Mouse (Mus musculus) left cerebral cortex, adult 11 months (tissue): Measurements from ENCODE around the gene Taf6l.

Experiments
- DNase-seq: peaks from one replicate; pipeline ENCODE4 v3.0.0; 2022; ENCODE audit warnings: low spot score

Gene Taf6l

DNA sequence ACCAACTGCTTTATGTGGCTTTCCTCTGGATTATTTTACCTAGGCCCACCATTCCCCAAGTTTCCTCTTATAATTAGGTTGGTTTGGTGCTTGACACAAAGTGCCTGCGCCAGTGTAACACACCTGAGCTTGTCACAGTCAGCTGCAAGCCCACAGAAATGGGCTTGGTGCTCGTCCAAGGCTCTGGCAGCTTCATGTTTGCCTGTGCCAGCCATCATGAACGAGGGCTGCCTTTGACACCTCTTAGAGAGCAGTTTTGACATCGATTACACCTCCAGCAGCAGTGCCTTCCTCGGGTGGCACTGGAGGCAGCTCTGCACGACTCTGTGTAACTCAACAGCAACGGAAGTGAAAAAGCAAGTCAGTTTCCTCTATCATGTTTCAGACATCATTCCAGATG is 4.0 kb upstream of the Taf6l start:
- DNase-seq: no peak

GRCm38 (mm10) chr19:8789171-8789570 is 3.0 kb upstream of the Taf6l start:
- DNase-seq: no peak

- no peak for DNase-seq
These were observed 2.3 kb upstream of the Taf6l start for GRCm38 (mm10) chr19:8788521-8788920.

GRCm38 (mm10) chr19:8774951-8775421 is 11.2 kb downstream of the Taf6l start:
- DNase-seq: no peak

GRCm38 (mm10) chr19:8774086-8774835 is 12.0 kb downstream of the Taf6l start, which contains the start of gene Tmem179b:
Gene Tmem179b, minus strand, starts transcription at chr19:8774467.
- peak; percentile 94 for DNase-seq

GRCm38 (mm10) chr19:8773409-8773808 is 12.8 kb downstream of the Taf6l start:
- DNase-seq: no peak

DNA sequence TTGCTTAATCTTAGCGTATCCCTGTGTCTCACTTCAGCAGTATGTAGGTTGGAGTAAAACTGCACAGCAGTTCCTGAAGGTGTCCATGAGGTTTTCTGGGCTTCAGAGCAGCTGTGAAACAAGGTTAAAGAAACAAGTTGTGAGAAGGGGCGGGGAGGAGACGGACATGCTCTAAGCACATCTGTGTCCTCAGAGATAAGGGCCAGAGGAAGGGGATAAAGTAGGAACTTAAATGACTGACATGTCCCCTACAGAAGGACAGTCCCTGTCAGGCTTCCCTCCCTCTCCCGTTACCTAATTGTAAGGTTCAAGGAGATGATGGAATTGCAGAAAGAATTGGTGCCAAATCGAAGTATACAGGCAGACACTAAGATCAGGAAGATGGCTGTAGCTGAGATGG is 13.2 kb downstream of the Taf6l start:
- no peak for DNase-seq

- DNase-seq: peak; percentile 66
These were observed 15.5 kb downstream of the Taf6l start, which contains the start of gene Tmem223 for GRCm38 (mm10) chr19:8770567-8771270. Gene Tmem223, plus strand, starts transcription at chr19:8770996.

GRCm38 (mm10) chr19:8765562-8765961 is 20.7 kb downstream of the Taf6l start:
- no peak for DNase-seq

DNA sequence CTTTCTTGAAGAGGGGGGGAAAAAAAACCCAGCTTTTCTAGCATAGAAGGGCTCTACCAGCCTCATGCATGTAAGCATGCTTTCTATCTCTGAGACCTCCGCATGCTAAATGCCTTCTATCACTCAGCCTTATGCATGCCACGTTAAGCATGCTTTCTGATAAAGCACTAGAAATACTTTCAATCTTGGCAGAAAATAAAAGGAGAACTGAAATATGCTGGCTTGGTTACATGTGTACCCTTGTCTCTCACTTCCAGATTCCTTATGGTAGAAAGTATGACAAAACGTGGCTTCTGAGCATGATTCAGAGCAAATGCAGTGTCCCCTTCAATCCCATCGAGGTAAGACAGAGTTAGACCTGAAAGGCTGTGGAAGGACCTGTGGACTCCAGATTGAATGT is 22.9 kb downstream of the Taf6l start:
- DNase-seq: no peak

DNA sequence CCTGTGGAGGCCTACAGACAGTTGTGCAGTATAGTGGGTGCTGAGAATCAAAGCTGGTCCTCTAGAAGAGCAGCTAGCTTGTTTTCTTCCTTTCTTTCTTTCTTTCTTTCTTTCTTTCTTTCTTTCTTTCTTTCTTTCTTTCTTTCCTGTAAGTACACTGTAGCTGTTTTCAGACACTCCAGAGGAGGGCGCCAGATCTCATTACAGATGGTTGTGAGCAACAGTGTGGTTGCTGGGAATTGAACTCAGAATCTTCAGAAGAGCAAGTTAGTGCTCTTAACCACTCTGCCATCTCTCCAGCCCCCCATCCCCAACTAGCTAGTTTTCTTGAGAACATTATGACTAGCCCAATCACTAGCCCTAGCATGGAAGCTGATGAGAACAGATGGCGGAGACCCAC is 25.5 kb downstream of the Taf6l start:
- no peak for DNase-seq

DNA sequence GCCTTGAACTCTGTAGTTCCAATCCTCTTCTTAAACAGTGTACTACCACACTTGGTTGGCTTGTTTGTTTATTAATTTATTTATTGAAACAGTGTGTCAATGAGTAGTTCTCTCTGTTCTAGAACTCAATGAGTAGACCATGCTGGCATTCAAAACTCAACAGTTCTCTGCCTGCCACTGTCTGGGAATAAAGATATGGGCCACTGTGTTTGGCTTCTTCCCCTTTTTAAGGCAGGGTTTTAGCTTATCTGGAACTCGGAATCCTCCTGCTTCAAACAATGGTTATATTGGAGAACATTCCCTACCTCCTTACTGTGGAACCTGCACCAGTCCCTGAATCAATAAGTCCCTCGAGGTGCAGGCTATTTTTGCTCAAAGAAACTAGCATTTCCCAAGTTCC is 27.3 kb downstream of the Taf6l start:
- DNase-seq: no peak

DNA sequence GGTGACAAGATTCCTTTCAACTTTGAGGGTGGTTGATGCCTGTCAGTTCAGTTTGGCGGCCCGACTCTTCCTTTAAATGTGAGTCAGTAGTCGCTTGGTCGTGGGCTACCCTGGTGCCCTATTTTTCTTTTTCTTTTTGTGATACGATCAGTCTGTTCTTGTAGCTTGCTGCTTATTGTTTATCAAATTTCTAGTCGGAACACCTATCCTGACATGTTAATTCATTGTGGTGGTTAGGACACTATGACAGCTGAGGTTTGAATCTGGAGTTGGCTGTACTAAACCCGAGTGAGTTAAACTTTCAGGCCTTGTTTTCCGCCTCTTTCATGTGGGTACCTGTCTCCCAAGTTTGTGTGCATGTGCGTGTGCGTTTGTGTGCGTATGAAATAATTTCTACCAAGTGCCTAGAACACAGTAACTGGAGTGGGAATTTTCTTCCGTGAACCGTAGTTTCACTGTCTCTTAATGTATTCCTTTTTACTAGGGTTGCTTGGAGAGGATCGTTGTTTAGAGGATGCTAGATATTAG is 28.7 kb downstream of the Taf6l start:
- no peak for DNase-seq

GRCm38 (mm10) chr19:8756635-8757387 is 29.4 kb downstream of the Taf6l start, which contains the start of gene Nxf1:
Gene Nxf1, plus strand, starts transcription at chr19:8757073.
- DNase-seq: peak; percentile 87

- no peak for DNase-seq
These were observed 30.6 kb downstream of the Taf6l start for GRCm38 (mm10) chr19:8755652-8756051.

DNA sequence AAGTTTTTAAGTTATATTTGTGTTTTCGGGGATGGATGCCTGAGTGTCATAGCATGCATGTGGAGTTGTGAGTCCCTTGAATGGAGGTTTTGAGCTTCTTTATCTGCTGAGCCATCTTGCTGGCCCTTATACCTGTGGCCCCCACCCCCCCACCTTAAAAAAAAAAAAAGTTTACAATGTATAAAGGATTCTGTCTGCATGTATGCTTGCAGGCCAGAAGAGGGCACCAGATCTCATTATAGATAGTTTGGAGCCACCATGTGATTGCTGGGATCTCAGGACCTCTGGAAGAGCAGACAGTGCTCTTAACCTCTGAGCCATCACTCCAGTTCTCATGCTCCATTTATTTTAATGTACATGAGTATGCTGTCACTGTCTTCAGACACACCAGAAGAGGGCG is 38.8 kb downstream of the Taf6l start:
- DNase-seq: no peak

DNA sequence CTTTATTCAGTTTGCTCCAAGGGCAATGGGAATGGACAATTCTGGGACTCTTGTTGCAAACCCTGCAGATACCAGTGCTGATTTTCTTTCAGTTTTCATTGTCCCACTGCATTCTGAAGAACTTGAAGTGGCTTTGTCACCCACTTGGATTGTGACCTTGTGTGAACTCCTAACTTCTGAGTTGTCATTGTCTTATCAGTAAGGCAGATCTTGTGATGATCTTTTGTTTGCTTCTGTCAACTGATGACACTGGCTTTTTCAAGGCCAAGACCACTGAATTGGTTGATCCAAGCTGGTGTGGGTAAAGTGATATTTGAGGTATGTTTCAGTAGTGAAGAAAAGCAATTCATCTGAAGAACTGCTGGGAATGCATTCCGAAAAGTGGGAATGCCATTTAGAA is 40.8 kb downstream of the Taf6l start:
- no peak for DNase-seq

DNA sequence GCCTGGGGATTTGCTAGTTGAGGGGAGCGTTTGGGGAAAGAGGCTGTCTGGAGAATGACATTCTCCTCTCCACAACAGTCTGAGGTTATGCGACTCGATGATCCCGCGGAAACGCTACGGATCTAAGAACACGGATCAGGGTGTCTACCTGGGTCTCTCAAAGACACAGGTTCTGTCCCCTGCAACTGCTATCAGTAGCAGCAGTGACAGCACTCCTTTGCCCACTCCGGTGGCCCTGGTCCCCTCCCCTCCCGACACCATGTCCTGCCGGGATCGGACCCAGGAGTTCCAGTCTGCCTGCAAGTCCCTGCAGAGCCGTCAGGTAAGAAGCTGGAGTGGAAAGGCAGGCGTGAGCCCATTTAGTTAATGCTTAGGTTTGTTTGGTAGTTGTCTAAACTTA is 44.0 kb downstream of the Taf6l start:
- DNase-seq: no peak

- DNase-seq: peak; percentile 96
These were observed 44.9 kb downstream of the Taf6l start, which contains the start of gene Stx5a for GRCm38 (mm10) chr19:8741243-8741869. Gene Stx5a, plus strand, starts transcription at chr19:8741413.

- no peak for DNase-seq
These were observed 45.6 kb downstream of the Taf6l start, which contains the start of gene 1700092M07Rik for GRCm38 (mm10) chr19:8740603-8741002. Gene 1700092M07Rik, plus strand, starts transcription at chr19:8740718.

DNA sequence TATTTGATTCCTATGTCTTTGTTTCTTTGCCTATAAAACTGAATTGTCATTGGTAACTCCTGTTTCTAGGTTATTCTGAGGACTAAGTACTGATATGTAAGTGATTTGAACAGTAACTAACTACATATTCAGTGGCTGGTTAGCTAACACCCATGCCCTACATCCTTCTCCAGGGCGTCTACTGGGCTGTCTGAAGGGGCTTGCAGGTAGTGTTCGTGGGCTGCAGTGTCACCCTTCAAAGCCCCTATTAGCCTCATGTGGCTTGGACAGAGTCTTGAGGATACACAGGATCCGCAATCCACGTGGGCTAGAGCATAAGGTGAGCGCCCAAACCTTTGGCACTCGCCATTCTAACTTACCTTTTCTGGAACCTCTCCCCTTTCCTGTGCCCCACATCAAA is 46.6 kb downstream of the Taf6l start:
- DNase-seq: no peak

- DNase-seq: no peak
These were observed 47.3 kb downstream of the Taf6l start for GRCm38 (mm10) chr19:8738911-8739310.
